Mouse (Mus musculus) brain, embryonic 14.5 days (tissue): ENCODE measurements at regions not wholly inside any gene's neighbourhood (a gene's known extent, or its start where the extent isn't known, plus 50 kb on each side); places are given as distances from the start of the nearest gene placed in this dataset.

Source experiments
- DNase-seq: peaks from one replicate; pipeline ENCODE4 v3.0.0-alpha.2; 2011; ENCODE audit warnings: low read depth
- CTCF ChIP-seq: fragments of 200-500 bp; IDR thresholded peaks from 2 replicates; pipeline ENCODE4 v1.5.1; 2012; ENCODE audit warnings: inconsistent platforms, mild to moderate bottlenecking, moderate library complexity, borderline replicate concordance; ENCODE audit not compliant: insufficient read depth, insufficient read length; ENCODE audit errors: extremely low read depth
- POLR2A ChIP-seq: fragments of 200-500 bp; IDR thresholded peaks from 2 replicates; pipeline ENCODE4 v1.6.1; 2012; ENCODE audit warnings: mild to moderate bottlenecking, inconsistent platforms, borderline replicate concordance; ENCODE audit not compliant: poor library complexity, insufficient read depth, insufficient read length, severe bottlenecking; ENCODE audit errors: extremely low read depth

DNA sequence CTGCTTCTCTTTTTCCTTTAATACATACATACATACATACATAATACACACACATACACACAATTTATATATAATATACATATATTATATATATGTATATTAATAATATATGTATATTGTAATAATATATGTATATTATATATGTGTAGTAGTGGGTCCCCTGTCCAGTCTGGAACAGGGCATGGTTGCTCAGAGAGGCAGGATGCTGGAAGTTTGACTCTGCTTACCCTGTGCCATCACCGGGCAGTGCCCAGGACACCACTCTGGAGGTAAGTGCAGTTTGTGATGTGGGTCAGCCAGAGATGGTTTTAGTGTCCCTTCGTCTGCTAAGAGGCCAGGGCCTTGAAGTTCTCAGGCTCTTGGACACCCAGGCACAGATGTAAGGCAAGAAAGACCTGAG, 923.5 kb upstream of the Nrxn1 start:
- no peak for DNase-seq
- TF ChIP-seq POLR2A (no peak), CTCF (no peak)

- no peak for TF ChIP-seq POLR2A
- TF ChIP-seq CTCF, result no peak
- no peak for DNase-seq
These were observed 922.8 kb upstream of the Nrxn1 start for GRCm38 (mm10) chr17:92015591-92016151.

DNA sequence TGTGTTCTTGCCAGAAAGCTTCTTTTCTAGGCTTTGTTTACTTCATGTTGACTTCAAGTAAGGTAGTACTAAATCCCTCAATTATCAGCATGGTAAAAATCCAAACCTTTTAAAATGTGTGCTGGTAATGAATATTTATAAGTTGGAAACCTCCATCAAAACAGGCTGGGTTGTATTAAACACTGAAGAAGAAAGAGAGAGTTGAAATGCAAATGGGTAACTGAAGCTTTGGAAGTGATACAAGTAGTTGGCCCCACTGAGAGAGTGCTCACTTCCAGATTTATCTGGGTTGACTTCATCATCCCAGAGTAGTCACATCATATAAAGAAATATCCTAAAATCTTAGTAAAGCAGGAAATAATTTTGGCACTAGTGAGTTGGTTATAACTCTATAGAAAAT, 902.7 kb upstream of the Nrxn1 start:
- no peak for TF ChIP-seq CTCF
- TF ChIP-seq POLR2A, result no peak
- DNase-seq, result peak; percentile 54

DNA sequence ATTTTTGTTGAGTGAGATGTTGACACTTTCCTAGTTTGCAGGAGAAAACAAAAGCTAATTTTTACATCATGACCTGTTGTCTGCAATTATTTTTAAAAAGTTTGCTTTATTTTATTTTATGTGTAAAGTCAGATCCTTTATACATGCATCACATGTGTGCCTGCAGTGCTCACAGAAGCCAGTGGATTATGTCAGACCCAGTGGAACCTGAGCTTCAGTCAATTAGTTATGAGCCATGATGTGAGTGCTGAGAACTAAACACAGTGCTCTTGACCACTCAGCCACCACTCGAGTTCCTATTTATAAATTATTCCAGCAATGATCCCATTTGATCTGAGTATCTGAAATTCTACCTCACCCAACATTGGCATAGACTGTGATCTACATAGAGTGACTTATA, 902.2 kb upstream of the Nrxn1 start:
- DNase-seq, result no peak
- TF ChIP-seq CTCF, result no peak
- no peak for TF ChIP-seq POLR2A

DNA sequence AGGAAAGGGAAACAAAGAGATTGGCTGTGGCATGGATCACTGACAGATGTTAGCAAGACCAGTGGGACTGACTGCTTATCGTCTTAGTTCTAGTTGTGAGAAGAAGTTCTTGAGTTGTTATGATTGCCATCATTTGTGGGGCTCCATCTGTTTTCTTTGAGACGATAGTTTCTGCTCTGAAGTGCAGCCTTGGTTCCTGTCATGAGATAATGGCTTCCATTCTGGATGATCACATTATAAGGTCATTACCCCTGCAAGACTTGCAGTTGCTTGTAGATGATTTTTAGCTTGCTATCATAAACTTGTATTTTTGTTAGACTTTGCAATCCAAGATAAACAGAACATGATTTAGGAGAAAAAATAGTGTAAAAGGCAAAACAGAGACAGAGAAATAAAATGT, 881.6 kb upstream of the Nrxn1 start:
- no peak for TF ChIP-seq CTCF
- no peak for TF ChIP-seq POLR2A
- no peak for DNase-seq
